Mouse (Mus musculus) midbrain, postnatal 0 days (tissue): ENCODE measurements at regions not wholly inside any gene's neighbourhood (a gene's known extent, or its start where the extent isn't known, plus 50 kb on each side); places are given as distances from the start of the nearest gene placed in this dataset.

Source experiments
- ATAC-seq: fragments of 200-750 bp; cut with Nextera tagmentation; 2 replicates; pipeline ENCODE4 v1.8.0; 2017; ENCODE audit warnings: moderate number of reproducible peaks, mild to moderate bottlenecking, moderate TSS enrichment, moderate library complexity; ENCODE audit not compliant: low FRiP score
- DNase-seq: peaks from one replicate; pipeline ENCODE4 v3.0.0-alpha.2; 2015; ENCODE audit warnings: low spot score
- H3K27ac ChIP-seq: fragments of 300-500 bp; sonication (generic); 2 replicates; pipeline ENCODE4 v1.5.1; 2014; ENCODE audit warnings: low read depth, mild to moderate bottlenecking, low read length, mixed read lengths
- H3K27me3 ChIP-seq: fragments of 300-500 bp; sonication (generic); 2 replicates; pipeline ENCODE4 v1.6.1; 2014; ENCODE audit warnings: low read length, control low read depth, mixed read lengths; ENCODE audit not compliant: insufficient read depth
- H3K36me3 ChIP-seq: fragments of 300-500 bp; sonication (generic); 2 replicates; pipeline ENCODE4 v1.6.1; 2014; ENCODE audit warnings: low read length, control low read depth, mixed read lengths; ENCODE audit not compliant: insufficient read depth
- H3K4me1 ChIP-seq: fragments of 300-500 bp; sonication (generic); 2 replicates; pipeline ENCODE4 v1.6.1; 2014; ENCODE audit warnings: mild to moderate bottlenecking, control low read depth, antibody characterized with exemption, low read length, mixed read lengths; ENCODE audit not compliant: insufficient read depth
- H3K4me2 ChIP-seq: fragments of 300-500 bp; sonication (generic); 2 replicates; pipeline ENCODE4 v1.6.1; 2014; ENCODE audit warnings: low read depth, mild to moderate bottlenecking, low read length, mixed read lengths; ENCODE audit not compliant: poor library complexity, severe bottlenecking
- H3K4me3 ChIP-seq: fragments of 300-500 bp; sonication (generic); 2 replicates; pipeline ENCODE4 v1.5.1; 2014; ENCODE audit warnings: low read depth, mild to moderate bottlenecking, low read length, moderate library complexity
- H3K9ac ChIP-seq: fragments of 300-500 bp; sonication (generic); replicated peaks from 2 replicates; pipeline ENCODE4 v1.6.1; 2014; ENCODE audit warnings: mild to moderate bottlenecking, low read length, moderate library complexity, mixed read lengths; ENCODE audit not compliant: poor library complexity, severe bottlenecking
- H3K9me3 ChIP-seq: fragments of 300-500 bp; sonication (generic); 2 replicates; pipeline ENCODE4 v1.6.1; 2016; ENCODE audit warnings: low read length, control low read depth
- CTCF ChIP-seq: IDR thresholded peaks from 2 replicates; pipeline ENCODE4 v1.5.1; 2016; ENCODE audit warnings: antibody characterized with exemption, mild to moderate bottlenecking
- WGBS: fragments of 180-500 bp; shearing (Covaris S2); extraction: QIAGEN DNeasy Blood & Tissue Kit; methylation state at CpG from one replicate; pipeline ENCODE4 v1.1.7; 2014; 5-methylcytosine and 5-hydroxymethylcytosine counted together

GRCm38 (mm10) chr8:116096666-116097065 is 389.1 kb upstream of the Maf start:
- no peak for TF ChIP-seq CTCF
- 64% methylated on average over 3 of the region's 3 CpGs for WGBS
- Histone ChIP-seq H3K36me3 (no peaks in the 10 kb centered on the region), H3K27ac (no peak overlapping the region), H3K9ac (no peak overlapping the region), H3K4me1 (peaks cover 4% of the 10 kb centered on the region; the same call in 1 of the 2 replicates), H3K27me3 (no peaks in the 10 kb centered on the region), H3K4me3 (no peak overlapping the region), H3K9me3 (no peaks in the 10 kb centered on the region), H3K4me2 (no peak overlapping the region)
- DNase-seq (no peak), ATAC-seq (no peak)

GRCm38 (mm10) chr8:116083156-116083555 is 375.6 kb upstream of the Maf start:
- H3K4me2 ChIP-seq = no peak overlapping the region
- no peaks in the 10 kb centered on the region for H3K27me3 ChIP-seq
- no peak overlapping the region for H3K4me3 ChIP-seq
- ATAC-seq = no peak
- no peak for DNase-seq
- 92% methylated on average over 2 of the region's 2 CpGs for WGBS
- TF ChIP-seq CTCF = no peak
- no peak overlapping the region for H3K27ac ChIP-seq
- no peaks in the 10 kb centered on the region for H3K9me3 ChIP-seq
- no peaks in the 10 kb centered on the region for H3K4me1 ChIP-seq
- H3K9ac ChIP-seq = no peak overlapping the region
- no peaks in the 10 kb centered on the region for H3K36me3 ChIP-seq

GRCm38 (mm10) chr8:116078849-116079407 is 371.3 kb upstream of the Maf start:
- no peak overlapping the region for H3K4me3 ChIP-seq
- no peak overlapping the region for H3K4me2 ChIP-seq
- H3K27ac ChIP-seq = no peak overlapping the region
- no peaks in the 10 kb centered on the region for H3K4me1 ChIP-seq
- DNase-seq (no peak), ATAC-seq (no peak)
- H3K9me3 ChIP-seq = no peaks in the 10 kb centered on the region
- no peaks in the 10 kb centered on the region for H3K27me3 ChIP-seq
- H3K9ac ChIP-seq = no peak overlapping the region
- no peaks in the 10 kb centered on the region for H3K36me3 ChIP-seq
- no peak for TF ChIP-seq CTCF
- 78% methylated on average over 5 of the region's 5 CpGs for WGBS

GRCm38 (mm10) chr8:116071497-116071896 is 363.9 kb upstream of the Maf start:
- H3K9ac ChIP-seq = no peak overlapping the region
- H3K9me3 ChIP-seq = no peaks in the 10 kb centered on the region
- H3K4me2 ChIP-seq = no peak overlapping the region
- H3K4me1 ChIP-seq = no peaks in the 10 kb centered on the region
- H3K27ac ChIP-seq = no peak overlapping the region
- H3K27me3 ChIP-seq = no peaks in the 10 kb centered on the region
- DNase-seq = no peak
- no peak for ATAC-seq
- TF ChIP-seq CTCF = no peak
- no peaks in the 10 kb centered on the region for H3K36me3 ChIP-seq
- 81% methylated on average over 7 of the region's 7 CpGs for WGBS
- H3K4me3 ChIP-seq = no peak overlapping the region

- 87% methylated on average over 3 of the region's 3 CpGs for WGBS
- ATAC-seq = no peak
- no peak for TF ChIP-seq CTCF
Observed at GRCm38 (mm10) chr8:116069538-116069937, 361.9 kb upstream of the Maf start.

GRCm38 (mm10) chr8:116067978-116068375 is 360.4 kb upstream of the Maf start:
- DNase-seq = no peak
- Histone ChIP-seq H3K4me1 (no peaks in the 10 kb centered on the region), H3K9ac (no peak overlapping the region), H3K4me3 (no peak overlapping the region), H3K36me3 (no peaks in the 10 kb centered on the region), H3K4me2 (no peak overlapping the region), H3K9me3 (no peaks in the 10 kb centered on the region), H3K27ac (no peak overlapping the region), H3K27me3 (no peaks in the 10 kb centered on the region)
- 94% methylated on average over 5 of the region's 5 CpGs for WGBS
- no peak for TF ChIP-seq CTCF
- no peak for ATAC-seq

More at GRCm38 (mm10) chr8:116069538-116069937, 361.9 kb upstream of the Maf start:
- Histone ChIP-seq H3K9ac (no peak overlapping the region), H3K27ac (no peak overlapping the region), H3K4me1 (no peaks in the 10 kb centered on the region), H3K27me3 (no peaks in the 10 kb centered on the region), H3K36me3 (no peaks in the 10 kb centered on the region), H3K4me3 (no peak overlapping the region), H3K4me2 (no peak overlapping the region), H3K9me3 (no peaks in the 10 kb centered on the region)
- DNase-seq = no peak
